Mouse (Mus musculus) embryonic fibroblast, embryonic 13.5 days (primary cell): ENCODE data around the gene Nrp2. TPM values are rescaled to one million over a fixed set of nuclear protein-coding genes. Genes with fewer than 3 reads are reported as not detected.

Experiments used
- H3K27ac ChIP-seq: 2 replicates; pipeline ENCODE4 v1.5.1; 2012; ENCODE audit warnings: low read length, control low read depth, inconsistent platforms; ENCODE audit not compliant: insufficient read depth
- H3K4me1 ChIP-seq: 2 replicates; pipeline ENCODE4 v1.6.1; 2011; ENCODE audit warnings: low read length; ENCODE audit not compliant: control insufficient read depth, insufficient read depth
- H3K4me3 ChIP-seq: 2 replicates; pipeline ENCODE4 v1.5.1; 2011; ENCODE audit warnings: mild to moderate bottlenecking, control low read depth, low read length; ENCODE audit not compliant: insufficient read depth
- CTCF ChIP-seq: IDR thresholded peaks from 2 replicates; pipeline ENCODE4 v1.5.1; 2011; ENCODE audit warnings: mild to moderate bottlenecking, control low read depth, low read length, moderate library complexity, borderline replicate concordance; ENCODE audit not compliant: insufficient read depth
- POLR2A ChIP-seq: IDR thresholded peaks from 2 replicates; pipeline ENCODE4 v1.6.1; 2011; ENCODE audit warnings: low read depth, mild to moderate bottlenecking, control low read depth, low read length, moderate library complexity
- polyA plus RNA-seq: library from polyadenylated mRNA; stranded (reverse); fragments of >200 nt; gene quantifications from 2 replicates; pipeline ENCODE4 v1.2.4, GENCODE M21; 2011; ENCODE audit warnings: low read depth; ENCODE audit not compliant: missing spikeins, insufficient read length

Gene Nrp2
- polyA plus RNA-seq, 1 experiment, result 74.9 TPM

GRCm38 (mm10) chr1:62750408-62751008 is 47.4 kb downstream of the Nrp2 start:
- peak overlapping the region; percentile 48 for H3K27ac ChIP-seq
- peaks cover 32% of the 10 kb centered on the region for H3K4me1 ChIP-seq
- no peak overlapping the region for H3K4me3 ChIP-seq
- TF ChIP-seq CTCF, result no peak
- no peak for TF ChIP-seq POLR2A

GRCm38 (mm10) chr1:62751011-62752006 is 48.2 kb downstream of the Nrp2 start:
- TF ChIP-seq POLR2A (no peak), CTCF (no peak)
- Histone ChIP-seq H3K27ac (peak overlapping the region; percentile 48), H3K4me1 (peaks cover 32% of the 10 kb centered on the region), H3K4me3 (no peak overlapping the region)

GRCm38 (mm10) chr1:62752055-62752454 is 49.0 kb downstream of the Nrp2 start:
- no peak for TF ChIP-seq POLR2A
- no peak for TF ChIP-seq CTCF
- no peak overlapping the region for H3K4me3 ChIP-seq
- H3K4me1 ChIP-seq, result peaks cover 31% of the 10 kb centered on the region
- peak overlapping the region; percentile 38 for H3K27ac ChIP-seq

- Histone ChIP-seq H3K4me1 (peaks cover 24% of the 10 kb centered on the region), H3K27ac (no peak overlapping the region), H3K4me3 (no peak overlapping the region)
- TF ChIP-seq CTCF (no peak), POLR2A (no peak)
Measured at GRCm38 (mm10) chr1:62752661-62753333, 49.7 kb downstream of the Nrp2 start.

- Histone ChIP-seq H3K4me1 (peaks cover 18% of the 10 kb centered on the region; the same call in 1 of the 2 replicates), H3K27ac (no peak overlapping the region)
- TF ChIP-seq CTCF (no peak), POLR2A (no peak)
Measured at GRCm38 (mm10) chr1:62754066-62754835, 51.2 kb downstream of the Nrp2 start.

GRCm38 (mm10) chr1:62760086-62760485 is 57.0 kb downstream of the Nrp2 start:
- Histone ChIP-seq H3K4me3 (no peak overlapping the region), H3K4me1 (peaks cover 3% of the 10 kb centered on the region; the same call in 1 of the 2 replicates), H3K27ac (no peak overlapping the region)
- TF ChIP-seq CTCF (no peak), POLR2A (no peak)

More at GRCm38 (mm10) chr1:62754066-62754835, 51.2 kb downstream of the Nrp2 start:
- no peak overlapping the region for H3K4me3 ChIP-seq

GRCm38 (mm10) chr1:62760565-62760964 is 57.5 kb downstream of the Nrp2 start:
- Histone ChIP-seq H3K27ac (no peak overlapping the region), H3K4me1 (peaks cover 8% of the 10 kb centered on the region), H3K4me3 (no peak overlapping the region)
- no peak for TF ChIP-seq CTCF
- no peak for TF ChIP-seq POLR2A

GRCm38 (mm10) chr1:62763779-62764178 is 60.7 kb downstream of the Nrp2 start:
- H3K4me1 ChIP-seq, result peaks cover 23% of the 10 kb centered on the region
- TF ChIP-seq CTCF (no peak), POLR2A (no peak)
- no peak overlapping the region for H3K4me3 ChIP-seq
- peak overlapping the region; percentile 88 for H3K27ac ChIP-seq

GRCm38 (mm10) chr1:62765171-62765570 is 62.1 kb downstream of the Nrp2 start:
- no peak for TF ChIP-seq CTCF
- no peak for TF ChIP-seq POLR2A
- Histone ChIP-seq H3K4me3 (no peak overlapping the region), H3K4me1 (peaks cover 23% of the 10 kb centered on the region), H3K27ac (no peak overlapping the region)
